Mouse (Mus musculus) cerebellum, postnatal 25 days (tissue): Measurements from ENCODE around the gene Irs1.

Experiments
- DNase-seq, 2 experiments: peaks; one replicate each; pipeline ENCODE4 v3.0.0; 2021; ENCODE audit warnings: mixed read lengths in 2 of 2

Irs1 gene

GRCm38 (mm10) chr1:82291151-82291797 is at the start of gene Irs1:
Gene Irs1, minus strand, starts transcription at chr1:82291416.
- DNase-seq: peak; percentile 89

GRCm38 (mm10) chr1:82334506-82334905 is 43.3 kb upstream of the Irs1 start:
- DNase-seq: no peak

GRCm38 (mm10) chr1:82329954-82330247 is 38.7 kb upstream of the Irs1 start:
- DNase-seq: no peak

- DNase-seq: no peak
Observed at GRCm38 (mm10) chr1:82329237-82329953, 38.2 kb upstream of the Irs1 start.

GRCm38 (mm10) chr1:82328033-82328775 is 37.0 kb upstream of the Irs1 start:
- DNase-seq: no peak

- no peak for DNase-seq
Observed at GRCm38 (mm10) chr1:82326120-82326519, 34.9 kb upstream of the Irs1 start.

- DNase-seq: no peak
Observed at GRCm38 (mm10) chr1:82324131-82324785, 33.0 kb upstream of the Irs1 start.

- no peak for DNase-seq
Observed at GRCm38 (mm10) chr1:82321441-82321840, 30.2 kb upstream of the Irs1 start.

- DNase-seq: no peak
Observed at GRCm38 (mm10) chr1:82320864-82321263, 29.6 kb upstream of the Irs1 start.

- DNase-seq: no peak
Observed at GRCm38 (mm10) chr1:82320456-82320855, 29.2 kb upstream of the Irs1 start.

GRCm38 (mm10) chr1:82316746-82317126 is 25.5 kb upstream of the Irs1 start:
- DNase-seq: peak in 1 of 2 experiments; percentile 64

GRCm38 (mm10) chr1:82316111-82316745 is 25.0 kb upstream of the Irs1 start, which contains the start of gene Rhbdd1:
Gene Rhbdd1, plus strand, starts transcription at chr1:82316452.
- peak; percentile 98 to 99 for DNase-seq

- DNase-seq: no peak
Observed at GRCm38 (mm10) chr1:82304483-82304882, 13.3 kb upstream of the Irs1 start.

GRCm38 (mm10) chr1:82298586-82298985 is 7.4 kb upstream of the Irs1 start:
- no peak for DNase-seq

- DNase-seq: peak; percentile 27 to 64
Observed at GRCm38 (mm10) chr1:82294102-82294501, 2.9 kb upstream of the Irs1 start.

GRCm38 (mm10) chr1:82292771-82293170 is 1.6 kb upstream of the Irs1 start:
- DNase-seq: peak; percentile 78 to 85

GRCm38 (mm10) chr1:82291930-82292712 is 905 bp upstream of the Irs1 start:
- DNase-seq: no peak

- peak; percentile 88 to 89 for DNase-seq
Observed at GRCm38 (mm10) chr1:82290723-82291150, 479 bp downstream of the Irs1 start.

- DNase-seq: peak; percentile 76
Observed at GRCm38 (mm10) chr1:82289990-82290681, 1.1 kb downstream of the Irs1 start.

GRCm38 (mm10) chr1:82289116-82289989 is 1.9 kb downstream of the Irs1 start:
- peak in 1 of 2 experiments; percentile 41 for DNase-seq
